Mouse (Mus musculus) brain, embryonic 14.5 days (tissue): Measurements from ENCODE around the gene Tmem179. TPM values are rescaled to one million over a fixed set of nuclear protein-coding genes. Genes with fewer than 3 reads are reported as not detected.
A peak's percentile ranks its signal among the peaks of the same experiment; 100 is the strongest.

Experiments
- DNase-seq: peaks from one replicate; pipeline ENCODE4 v3.0.0-alpha.2; 2011; ENCODE audit warnings: low read depth
- CTCF ChIP-seq: fragments of 200-500 bp; IDR thresholded peaks from 2 replicates; pipeline ENCODE4 v1.5.1; 2012; ENCODE audit warnings: inconsistent platforms, mild to moderate bottlenecking, moderate library complexity, borderline replicate concordance; ENCODE audit not compliant: insufficient read depth, insufficient read length; ENCODE audit errors: extremely low read depth
- POLR2A ChIP-seq: fragments of 200-500 bp; IDR thresholded peaks from 2 replicates; pipeline ENCODE4 v1.6.1; 2012; ENCODE audit warnings: mild to moderate bottlenecking, inconsistent platforms, borderline replicate concordance; ENCODE audit not compliant: poor library complexity, insufficient read depth, insufficient read length, severe bottlenecking; ENCODE audit errors: extremely low read depth
- polyA plus RNA-seq: library from polyadenylated mRNA; depleted of rRNA; stranded (reverse); fragments of >200 nt; gene quantifications from 2 replicates; pipeline ENCODE4 v1.2.3, GENCODE M21; 2012; rRNA removed

Gene Tmem179
- polyA plus RNA-seq, 1 experiment, result 56.0 TPM

DNA sequence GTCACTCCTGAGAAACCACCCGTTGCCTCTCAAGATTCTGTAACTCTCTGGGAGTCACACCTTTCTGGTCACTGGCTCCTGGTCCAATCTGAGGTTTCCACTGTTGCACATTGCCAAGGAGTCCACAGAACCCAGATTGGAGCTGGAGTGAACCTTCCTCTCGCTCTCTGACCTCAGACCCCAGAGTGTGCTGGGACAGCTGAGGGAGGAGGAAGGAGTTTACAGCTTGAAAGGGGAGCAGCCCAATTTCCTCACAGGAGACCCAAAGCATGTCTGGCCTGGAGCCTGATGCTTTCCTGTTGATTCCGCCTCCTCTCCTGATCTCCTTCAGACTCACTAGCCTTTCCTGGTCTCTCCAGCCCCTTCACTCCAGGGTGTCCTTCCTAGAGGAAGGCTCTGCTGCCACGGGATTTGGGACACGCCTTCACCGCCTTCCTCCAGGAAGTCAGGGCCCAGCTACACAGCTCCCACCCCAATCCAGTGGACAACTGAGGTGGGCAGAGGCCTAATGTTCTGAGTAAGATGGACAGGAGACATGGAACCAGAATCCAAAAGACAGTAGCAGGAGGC, 60.3 kb downstream of the Tmem179 start:
- no peak for TF ChIP-seq POLR2A
- no peak for TF ChIP-seq CTCF
- DNase-seq, result no peak

DNA sequence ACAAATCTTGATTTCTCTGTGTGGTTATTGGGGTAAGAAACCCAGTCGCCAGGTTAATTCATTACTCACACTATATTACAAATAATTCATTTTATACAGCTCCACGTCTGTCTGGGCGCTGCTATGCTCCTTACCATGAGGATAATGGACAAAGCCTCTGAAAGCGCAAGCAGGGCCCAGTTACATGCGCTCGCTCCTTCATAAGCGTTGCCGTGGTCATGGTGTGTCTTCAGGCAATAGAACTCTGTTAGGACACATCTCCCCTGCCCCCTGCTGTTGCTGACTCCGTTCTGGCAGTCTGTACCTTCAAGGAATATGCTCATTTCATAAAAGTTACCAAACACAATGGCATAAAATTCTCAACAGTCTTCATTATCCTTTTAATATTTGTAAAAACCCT, 64.7 kb downstream of the Tmem179 start:
- DNase-seq, result peak; percentile 53
- no peak for TF ChIP-seq POLR2A
- TF ChIP-seq CTCF, result no peak

- TF ChIP-seq POLR2A, result no peak
- no peak for TF ChIP-seq CTCF
- peak; percentile 51 for DNase-seq
Measured at GRCm38 (mm10) chr12:112451381-112451780, 65.2 kb downstream of the Tmem179 start.

DNA sequence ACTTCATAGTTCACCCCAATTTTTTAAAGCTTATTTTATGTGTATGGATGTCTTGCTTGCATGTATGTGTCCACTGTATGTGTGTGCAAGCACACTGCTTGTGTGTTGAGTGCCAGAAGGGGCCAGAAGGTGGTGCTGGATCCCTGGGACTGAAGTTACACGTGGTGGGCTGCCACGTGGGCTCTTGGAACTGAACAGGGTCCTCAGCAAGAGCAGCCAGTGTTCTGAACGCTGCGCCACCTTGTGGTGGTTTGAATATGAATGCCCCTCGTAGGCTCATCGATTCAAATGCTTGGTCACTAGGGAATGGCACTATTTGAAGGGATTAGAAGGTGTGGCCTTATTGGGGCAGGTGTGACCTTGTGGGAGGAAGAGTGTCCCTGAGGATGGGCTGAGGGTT, 65.7 kb downstream of the Tmem179 start:
- peak; percentile 61; the same call in 1 of the 2 replicates for TF ChIP-seq CTCF
- no peak for TF ChIP-seq POLR2A
- peak; percentile 86 for DNase-seq

Other genes starting within 250 kb of the Tmem179 start
- 0.04 and 0.11 TPM in 2 replicates for gene A530016L24Rik, start 27.3 kb downstream of the Tmem179 start, polyA plus RNA-seq
- 7.8 and 8.4 TPM in 2 replicates for gene Inf2, start 72.0 kb upstream of the Tmem179 start, polyA plus RNA-seq
- gene Adssl1, start 103.3 kb upstream of the Tmem179 start, polyA plus RNA-seq, result 2.3 and 4.4 TPM in 2 replicates
- 57.4 and 98.6 TPM in 2 replicates for gene Siva1, start 127.9 kb upstream of the Tmem179 start, polyA plus RNA-seq
- 303 and 319 TPM in 2 replicates for gene Akt1, start 158.1 kb upstream of the Tmem179 start, polyA plus RNA-seq
- 2.6 and 5.0 TPM in 2 replicates for gene Zbtb42, start 162.1 kb upstream of the Tmem179 start, polyA plus RNA-seq
- 48.8 and 82.9 TPM in 2 replicates for gene Cep170b, start 203.7 kb upstream of the Tmem179 start, polyA plus RNA-seq
- 6.5 and 6.8 TPM in 2 replicates for gene Pld4, start 243.9 kb upstream of the Tmem179 start, polyA plus RNA-seq